Mouse (Mus musculus) brain, adult 2 months (tissue): ENCODE data around the gene Zfp965.
"Not testable (repeated sequence)": the region's sequence is repeated elsewhere in the genome, so short reads cannot be mapped to it uniquely, and the experiment has no call there.

ENCODE experiments used
- DNase-seq: peaks from one replicate; pipeline ENCODE4 v3.0.0; 2011; ENCODE audit warnings: low read depth, low spot score

The Zfp965 gene

GRCm38 (mm10) chr2:175469685-175470084 lies at the start of gene Zfp965:
Gene Zfp965, plus strand, starts transcription at chr2:175469985.
- not testable (repeated sequence) for DNase-seq

DNA sequence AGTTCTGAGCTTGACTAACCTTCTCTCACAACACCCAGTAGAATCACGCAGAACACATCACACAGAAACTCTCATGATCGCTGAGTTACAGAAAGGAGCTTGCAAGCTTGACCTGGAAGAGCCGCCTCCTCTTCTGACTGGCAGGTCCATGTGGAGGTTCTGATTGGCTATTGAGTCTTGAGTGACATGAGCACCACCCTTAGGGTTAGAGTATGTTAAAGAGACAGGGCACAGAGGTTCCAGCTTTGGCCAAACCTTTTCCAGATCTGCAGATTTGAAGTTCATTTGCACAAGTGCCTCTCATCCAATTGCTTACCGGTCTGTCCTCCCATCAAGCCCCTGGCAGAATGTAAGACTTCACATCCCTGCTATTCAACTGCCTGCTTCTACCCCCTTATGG lies 34.1 kb upstream of the Zfp965 start, which contains the start of gene Gm4724:
TSS of gene Gm4724 (minus strand) at position 101 of the 400 bp plus-strand sequence.
- not testable (repeated sequence) for DNase-seq
